Mouse (Mus musculus) adrenal gland, adult 10 weeks (tissue): ENCODE measurements around the gene Olfr1166. TPM values are rescaled to one million over a fixed set of nuclear protein-coding genes. Genes with fewer than 3 reads are reported as not detected.

Source experiments
- polyA plus RNA-seq: library from polyadenylated mRNA; stranded (reverse); fragments of 350-450 nt; fragmentation: Illumina TruSeq; extraction: RNeasy Lipid Tissue Mini Kit (QIAGEN cat#74804); gene quantifications from one replicate; pipeline ENCODE4 v1.2.3, GENCODE M21; 2014; ENCODE audit warnings: low read depth, low replicate concordance

The Olfr1166 gene
- not detected for polyA plus RNA-seq

GRCm38 (mm10) chr2:88128172-88128571 is at the start of gene Olfr1166:
Gene Olfr1166, minus strand, starts transcription at chr2:88128272.

GRCm38 (mm10) chr2:88155093-88155492 is 27.0 kb upstream of the Olfr1166 start, which contains the start of gene Olfr1167:
Gene Olfr1167, minus strand, starts transcription at chr2:88155193.

GRCm38 (mm10) chr2:88093866-88094265 is 34.2 kb downstream of the Olfr1166 start, which contains the start of gene Olfr1164:
Gene Olfr1164, minus strand, starts transcription at chr2:88093966.

Other genes starting within 250 kb of the Olfr1166 start
- gene Olfr1153, start 233.3 kb downstream of the Olfr1166 start, polyA plus RNA-seq: not detected
- not detected for gene Olfr1154, start 223.1 kb downstream of the Olfr1166 start, polyA plus RNA-seq
- gene Olfr1155, start 183.1 kb downstream of the Olfr1166 start, polyA plus RNA-seq: not detected
- gene Olfr1156, start 175.2 kb downstream of the Olfr1166 start, polyA plus RNA-seq: not detected
- not detected for gene Olfr1157, start 160.0 kb downstream of the Olfr1166 start, polyA plus RNA-seq
- gene Olfr74, start 153.6 kb downstream of the Olfr1166 start, polyA plus RNA-seq: not detected
- not detected for gene Olfr1158, start 138.2 kb downstream of the Olfr1166 start, polyA plus RNA-seq
- not detected for gene Olfr1160, start 120.0 kb downstream of the Olfr1166 start, polyA plus RNA-seq
- gene Olfr1161, start 105.5 kb downstream of the Olfr1166 start, polyA plus RNA-seq: not detected
- gene Olfr73, start 90.6 kb downstream of the Olfr1166 start, polyA plus RNA-seq: not detected
- not detected for gene Olfr1162, start 77.1 kb downstream of the Olfr1166 start, polyA plus RNA-seq
- gene Olfr1163, start 56.4 kb downstream of the Olfr1166 start, polyA plus RNA-seq: not detected
- not detected for gene Olfr1164, start 34.3 kb downstream of the Olfr1166 start, polyA plus RNA-seq
- not detected for gene Olfr1167, start 26.9 kb upstream of the Olfr1166 start, polyA plus RNA-seq
- gene Olfr1168, start 53.6 kb upstream of the Olfr1166 start, polyA plus RNA-seq: not detected
- not detected for gene Olfr1170, start 100.1 kb upstream of the Olfr1166 start, polyA plus RNA-seq
- not detected for gene Olfr1173, start 151.6 kb upstream of the Olfr1166 start, polyA plus RNA-seq
- gene Olfr1174-ps, start 186.9 kb upstream of the Olfr1166 start, polyA plus RNA-seq: not detected
- not detected for gene Olfr1175-ps, start 198.9 kb upstream of the Olfr1166 start, polyA plus RNA-seq
- gene Olfr1176, start 208.4 kb upstream of the Olfr1166 start, polyA plus RNA-seq: not detected
- gene Olfr1177-ps, start 218.2 kb upstream of the Olfr1166 start, polyA plus RNA-seq: not detected